Mouse (Mus musculus): ENCODE results near the gene Naa80. TPM values are rescaled to one million over a fixed set of nuclear protein-coding genes. Genes with fewer than 3 reads are reported as not detected.
A peak's percentile ranks its signal among the peaks of the same experiment; 100 is the strongest.

The Naa80 gene
- total RNA-seq (2014; fragmentation: Nextera tagmentation) (46.2 and 49.0 TPM in 2 replicates), total RNA-seq (2017) (15.8 and 25.8 TPM in 2 replicates)

DNA sequence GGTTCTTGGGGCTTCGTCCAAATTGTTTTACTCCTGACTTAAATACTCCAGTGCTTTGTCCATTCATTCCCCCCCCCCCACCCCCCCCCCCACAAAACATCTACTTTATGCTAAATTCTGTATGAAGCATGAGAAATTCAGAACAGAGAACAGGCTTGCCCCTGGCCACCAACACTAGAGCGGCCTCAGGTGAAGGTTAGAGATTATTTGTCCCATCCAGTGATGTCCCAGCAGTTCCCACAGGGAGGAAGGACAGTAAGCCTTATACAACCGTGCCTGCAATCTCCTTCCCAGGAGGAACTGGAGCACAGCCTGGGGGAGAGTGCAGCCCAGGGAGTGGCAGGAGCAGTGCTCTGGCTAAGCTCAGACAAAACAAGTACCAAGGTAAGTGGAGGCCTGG is at the start of gene Naa80:
TSS of gene Naa80 (plus strand) at position 301 of the 400 bp plus-strand sequence.
- no peak for ATAC-seq (replicated peaks; ENCODE audit: low FRiP score, low TSS enrichment, poor library complexity, severe bottlenecking)

DNA sequence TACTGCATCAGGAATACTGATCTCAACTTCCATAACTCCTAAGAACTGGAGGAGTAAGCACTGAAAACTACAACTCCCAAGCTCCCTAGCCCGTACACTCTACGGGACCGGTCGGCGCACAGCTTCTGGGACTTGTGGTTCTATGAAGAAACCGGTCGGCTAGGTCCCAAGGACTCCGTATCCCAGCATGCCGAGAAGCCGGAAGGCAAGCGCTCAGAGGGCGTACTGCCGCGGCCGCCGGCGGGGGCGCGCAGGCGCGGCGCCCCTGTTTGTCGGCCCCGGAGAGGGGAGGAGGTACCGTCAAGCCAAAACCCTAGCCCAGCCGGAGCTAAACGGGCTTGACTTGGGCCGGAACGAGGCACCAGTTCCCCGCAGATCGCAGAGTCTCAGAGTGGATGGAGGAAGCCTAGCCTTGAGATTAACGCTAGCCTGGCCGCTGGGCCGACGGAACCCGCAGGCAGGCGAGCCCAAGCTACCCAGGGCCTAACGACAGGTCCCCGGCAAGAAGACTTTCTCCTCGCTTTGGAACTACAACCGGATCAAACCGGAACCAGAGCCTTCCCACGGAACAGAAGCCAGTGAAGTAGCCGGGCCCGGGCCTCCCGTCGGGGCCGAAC is 44.8 kb upstream of the Naa80 start, which contains the start of gene Tmem115:
TSS of gene Tmem115 (plus strand) at position 155 of the 617 bp plus-strand sequence.
- ATAC-seq (replicated peaks; ENCODE audit: low FRiP score, low TSS enrichment, poor library complexity, severe bottlenecking) = peak; percentile 92

DNA sequence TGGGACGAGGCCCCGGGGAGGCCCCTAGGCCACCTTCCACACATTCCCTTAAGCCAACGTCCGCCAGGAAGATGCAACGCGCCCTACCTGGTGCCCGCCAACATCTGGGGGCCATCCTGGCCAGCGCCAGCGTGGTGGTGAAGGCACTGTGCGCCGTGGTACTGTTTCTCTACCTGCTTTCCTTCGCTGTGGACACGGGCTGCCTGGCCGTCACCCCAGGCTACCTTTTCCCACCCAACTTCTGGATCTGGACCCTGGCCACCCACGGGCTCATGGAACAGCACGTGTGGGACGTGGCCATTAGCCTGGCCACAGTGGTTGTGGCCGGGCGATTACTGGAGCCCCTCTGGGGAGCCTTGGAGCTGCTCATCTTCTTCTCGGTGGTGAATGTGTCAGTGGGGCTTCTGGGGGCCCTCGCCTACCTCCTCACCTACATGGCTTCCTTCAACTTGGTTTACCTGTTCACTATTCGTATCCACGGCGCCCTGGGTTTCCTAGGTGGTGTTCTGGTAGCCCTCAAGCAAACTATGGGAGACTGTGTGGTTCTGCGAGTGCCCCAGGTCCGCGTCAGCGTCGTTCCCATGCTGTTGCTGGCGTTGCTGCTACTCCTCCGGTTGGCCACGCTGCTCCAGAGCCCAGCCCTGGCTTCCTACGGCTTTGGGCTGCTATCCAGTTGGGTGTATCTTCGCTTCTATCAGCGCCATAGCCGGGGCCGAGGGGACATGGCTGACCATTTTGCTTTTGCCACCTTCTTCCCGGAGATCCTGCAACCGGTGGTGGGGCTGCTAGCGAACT is 44.1 kb upstream of the Naa80 start:
- peak; percentile 55 for ATAC-seq (replicated peaks; ENCODE audit: low FRiP score, low TSS enrichment, poor library complexity, severe bottlenecking)

DNA sequence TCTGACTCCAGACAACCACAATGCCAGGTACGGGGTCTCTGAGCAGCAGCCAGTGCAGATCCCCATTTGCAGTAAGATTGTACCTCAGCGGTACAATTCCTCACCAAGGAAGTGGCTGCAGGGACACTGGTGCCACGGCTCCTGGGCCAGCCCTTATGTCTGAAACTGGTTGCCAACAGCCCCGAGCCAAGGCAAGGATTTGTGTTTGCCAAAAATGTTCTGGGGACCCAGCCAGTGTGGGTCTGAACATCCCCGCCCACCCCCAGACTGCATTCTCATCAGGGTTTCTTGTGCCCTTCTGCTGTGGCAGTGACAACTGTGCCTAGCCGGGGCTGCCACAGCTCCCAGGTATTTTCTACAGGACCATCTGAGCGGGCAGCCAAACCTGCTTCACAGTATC is 40.5 kb upstream of the Naa80 start:
- ATAC-seq (replicated peaks; ENCODE audit: low FRiP score, low TSS enrichment, poor library complexity, severe bottlenecking) = no peak

DNA sequence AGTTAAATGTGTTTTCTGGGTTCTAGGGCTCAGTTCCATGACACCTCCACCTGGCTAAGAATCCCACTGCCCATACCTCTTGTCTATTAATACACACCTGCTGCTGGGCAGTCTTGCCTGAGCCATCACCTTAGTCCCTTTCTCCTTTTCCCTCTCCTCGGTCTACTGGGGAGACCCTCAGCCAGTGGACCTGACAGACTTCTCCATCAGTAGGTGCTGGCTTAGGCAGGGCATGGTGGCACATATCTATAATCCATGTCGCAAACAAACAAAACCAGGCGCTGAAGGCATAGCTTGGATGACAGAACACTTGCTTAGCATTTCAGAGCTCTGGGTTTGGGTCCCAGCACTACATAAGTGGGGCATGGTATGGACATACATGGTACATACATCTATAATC is 40.0 kb upstream of the Naa80 start:
- ATAC-seq (replicated peaks; ENCODE audit: low FRiP score, low TSS enrichment, poor library complexity, severe bottlenecking) = no peak

DNA sequence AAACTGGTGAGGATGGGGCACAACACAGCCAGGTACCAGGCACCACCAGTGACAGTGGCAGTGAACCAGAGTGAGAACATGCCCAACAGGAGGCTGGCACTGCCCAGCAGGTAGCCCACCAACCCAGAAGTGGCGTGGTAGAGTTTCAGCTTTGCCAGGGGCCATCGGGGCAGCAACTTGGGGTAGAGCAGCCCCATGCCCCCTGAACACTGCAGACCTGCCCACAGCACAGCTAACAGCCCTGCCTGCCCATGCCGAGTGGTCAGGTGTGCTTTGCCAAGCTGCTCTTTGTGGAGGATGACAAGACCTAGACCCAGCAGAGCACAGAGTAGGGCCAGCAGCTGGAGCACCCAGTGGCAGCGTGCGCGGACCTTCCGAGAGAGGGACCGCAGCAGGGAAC is 38.7 kb upstream of the Naa80 start:
- ATAC-seq (replicated peaks; ENCODE audit: low FRiP score, low TSS enrichment, poor library complexity, severe bottlenecking) = no peak

DNA sequence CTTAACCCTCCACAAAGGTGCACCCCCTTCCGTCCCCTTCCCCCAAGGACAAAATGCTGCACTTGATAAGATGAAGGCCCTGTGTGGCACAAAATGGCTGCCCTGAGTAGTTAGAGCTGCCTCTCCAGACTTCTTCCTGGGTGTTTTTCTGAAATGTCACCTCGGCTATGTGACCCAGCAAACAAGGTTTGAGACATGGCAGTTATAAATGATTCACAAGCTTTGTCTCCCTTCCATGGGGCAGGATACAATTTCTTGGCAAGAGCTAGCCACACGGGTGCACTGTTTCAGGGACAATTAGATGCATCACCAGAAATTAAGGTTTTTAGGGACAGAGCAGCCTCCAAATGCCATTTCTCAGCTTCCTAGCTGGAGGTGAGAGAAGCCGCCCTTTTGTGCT is 38.3 kb upstream of the Naa80 start:
- ATAC-seq (replicated peaks; ENCODE audit: low FRiP score, low TSS enrichment, poor library complexity, severe bottlenecking) = no peak

DNA sequence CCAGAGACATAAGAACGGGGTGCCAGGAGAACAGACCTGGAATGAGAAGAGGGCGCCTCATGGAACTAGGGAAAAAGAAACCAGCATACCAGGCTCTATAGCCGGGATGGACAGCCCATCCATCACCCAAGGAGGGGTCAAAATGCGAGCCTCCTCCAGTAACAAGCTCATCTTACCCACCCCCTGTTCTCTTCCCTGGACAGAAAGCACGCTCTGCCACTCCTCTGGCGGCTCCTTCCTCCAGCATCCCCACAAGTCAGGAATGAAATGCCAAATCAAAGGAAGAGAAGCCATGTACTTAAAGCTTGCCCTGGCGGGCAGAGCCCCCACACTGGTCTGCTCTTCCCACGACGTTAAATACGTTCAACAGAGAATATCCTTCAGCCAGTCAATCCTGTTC is 37.7 kb upstream of the Naa80 start:
- no peak for ATAC-seq (replicated peaks; ENCODE audit: low FRiP score, low TSS enrichment, poor library complexity, severe bottlenecking)

DNA sequence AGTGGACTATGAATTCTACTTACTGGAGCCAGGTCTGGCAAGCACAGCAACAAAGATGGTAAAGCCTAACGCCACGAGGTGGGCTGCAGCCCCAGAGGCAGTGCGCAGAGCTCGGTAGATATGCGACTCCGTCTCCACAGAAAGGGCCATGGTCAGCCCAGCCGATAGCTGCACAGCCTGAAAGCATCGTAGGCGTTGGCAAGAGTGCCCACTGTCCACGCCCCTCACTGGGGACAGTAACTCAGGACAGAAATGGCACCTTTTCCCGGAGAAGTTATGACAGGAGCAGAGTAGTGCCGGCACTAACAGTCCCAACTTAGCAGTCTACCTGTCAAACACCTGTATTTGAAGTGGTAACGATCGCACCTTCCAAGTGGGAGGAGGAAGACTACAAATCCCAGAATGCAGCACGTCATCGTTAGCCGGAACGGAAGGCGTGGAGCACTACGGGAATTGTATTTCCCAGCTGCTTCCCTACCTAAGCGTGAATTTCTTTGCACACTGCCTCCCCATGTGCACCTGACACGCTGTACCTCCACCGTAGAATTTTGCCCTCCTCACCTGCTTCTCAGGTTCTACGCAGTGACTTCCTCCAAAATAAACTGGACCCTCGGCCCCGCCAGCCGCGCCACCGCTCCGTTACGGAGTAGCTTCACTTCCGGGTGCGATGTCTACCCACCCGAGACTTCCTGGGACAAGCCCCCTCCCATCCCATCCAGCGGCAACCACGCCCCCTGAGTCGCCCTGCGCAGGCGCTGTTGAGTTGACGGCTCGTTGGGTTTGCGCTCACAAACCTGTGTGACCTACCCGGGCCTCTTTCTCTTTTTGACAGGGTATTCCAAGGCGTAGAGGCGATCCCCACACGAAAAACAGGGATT is 37.0 kb upstream of the Naa80 start, which contains the start of the genes Cyb561d2 and Nprl2:
TSS of gene Cyb561d2 (minus strand) at position 720 of the 878 bp plus-strand sequence.
TSS of gene Nprl2 (plus strand) at position 753 of the 878 bp plus-strand sequence.
- ATAC-seq (replicated peaks; ENCODE audit: low FRiP score, low TSS enrichment, poor library complexity, severe bottlenecking) = peak; percentile 77

DNA sequence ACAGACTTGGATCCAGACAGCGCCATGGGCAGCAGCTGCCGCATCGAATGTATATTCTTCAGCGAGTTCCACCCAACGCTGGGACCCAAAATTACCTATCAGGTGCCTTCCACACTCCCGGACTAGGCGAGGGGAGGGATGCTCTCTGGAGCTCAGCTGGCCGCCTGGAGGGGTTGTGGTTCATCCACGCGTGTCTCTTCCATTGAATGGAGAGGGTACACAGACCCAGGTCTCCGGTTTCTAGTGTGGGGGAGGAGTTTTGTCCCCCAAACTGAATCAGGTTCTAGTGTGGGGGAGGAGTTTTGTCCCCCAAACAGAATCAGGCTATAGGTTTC is 36.4 kb upstream of the Naa80 start:
- peak; percentile 6; the same call in 1 of the 2 replicates for ATAC-seq (replicated peaks; ENCODE audit: low FRiP score, low TSS enrichment, poor library complexity, severe bottlenecking)

DNA sequence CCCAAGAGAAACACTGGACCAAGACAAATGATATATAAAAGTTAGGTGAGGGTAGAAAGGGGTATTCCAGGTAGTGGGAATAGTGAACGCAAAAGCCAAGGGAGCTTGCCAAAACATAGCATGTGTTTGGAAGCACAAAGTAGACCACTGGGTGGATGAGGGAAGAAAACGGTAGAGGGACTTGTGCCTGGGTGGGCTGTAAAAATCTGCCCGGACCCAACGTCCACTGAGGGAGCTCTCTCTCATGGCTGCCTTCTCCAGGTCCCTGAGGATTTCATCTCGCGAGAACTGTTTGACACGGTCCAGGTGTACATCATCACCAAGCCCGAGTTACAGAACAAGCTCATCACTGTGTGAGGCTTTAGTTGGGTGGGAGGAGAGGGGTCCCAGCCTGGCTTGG is 36.0 kb upstream of the Naa80 start:
- no peak for ATAC-seq (replicated peaks; ENCODE audit: low FRiP score, low TSS enrichment, poor library complexity, severe bottlenecking)

DNA sequence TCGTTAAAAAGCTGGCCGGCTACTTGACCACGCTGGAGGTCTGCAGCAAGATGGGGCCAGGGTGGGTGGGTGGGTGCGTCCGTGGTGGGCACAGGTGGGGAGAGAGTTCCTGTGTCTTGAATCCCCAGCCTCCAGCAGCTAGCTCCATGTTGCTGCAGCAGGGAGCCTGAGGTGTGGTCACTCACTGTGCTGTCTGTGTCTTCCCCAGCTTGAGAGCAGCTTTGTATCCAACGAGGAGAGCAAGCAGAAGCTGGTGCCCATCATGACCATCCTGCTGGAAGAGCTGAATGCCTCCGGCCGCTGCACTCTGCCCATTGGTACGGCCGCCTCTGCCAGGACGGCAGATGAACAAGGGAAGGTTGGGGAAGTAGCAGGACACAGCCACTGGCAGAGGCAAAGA is 35.4 kb upstream of the Naa80 start:
- no peak for ATAC-seq (replicated peaks; ENCODE audit: low FRiP score, low TSS enrichment, poor library complexity, severe bottlenecking)

DNA sequence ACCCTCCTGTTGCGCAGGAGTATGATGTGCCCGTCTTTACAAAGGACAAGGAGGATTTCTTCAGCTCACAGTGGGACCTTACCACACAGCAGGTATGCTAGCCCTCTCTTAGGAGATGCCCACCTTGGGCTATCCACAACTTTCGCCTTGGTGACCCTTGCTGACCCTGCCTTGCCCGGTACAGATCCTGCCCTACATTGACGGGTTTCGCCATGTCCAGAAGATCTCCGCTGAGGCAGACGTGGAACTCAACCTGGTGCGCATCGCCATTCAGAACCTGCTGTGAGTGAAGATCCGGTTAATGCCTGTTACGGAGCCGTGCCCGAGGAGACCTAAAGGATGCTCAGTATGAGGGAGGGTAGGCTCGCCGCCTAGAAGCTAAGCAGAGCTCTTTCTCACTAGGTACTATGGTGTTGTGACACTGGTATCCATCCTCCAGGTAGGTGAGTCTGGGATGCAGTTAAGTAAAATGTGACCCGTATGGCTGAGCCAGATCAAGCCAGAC is 34.4 kb upstream of the Naa80 start:
- no peak for ATAC-seq (replicated peaks; ENCODE audit: low FRiP score, low TSS enrichment, poor library complexity, severe bottlenecking)

DNA sequence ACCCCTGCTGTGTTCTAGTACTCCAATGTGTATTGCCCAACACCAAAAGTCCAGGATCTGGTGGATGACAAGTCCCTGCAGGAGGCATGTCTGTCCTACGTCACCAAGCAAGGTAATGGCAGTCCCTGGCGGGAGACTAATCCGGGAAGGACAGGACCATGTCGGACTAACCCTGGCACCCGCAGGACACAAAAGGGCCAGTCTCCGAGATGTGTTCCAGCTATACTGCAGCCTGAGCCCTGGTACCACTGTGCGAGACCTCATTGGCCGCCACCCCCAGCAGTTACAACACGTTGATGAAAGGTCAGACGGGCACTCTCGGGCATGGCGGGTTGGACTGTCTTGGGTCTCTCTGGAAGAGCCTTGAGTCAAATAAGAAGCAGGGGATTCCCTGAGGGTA is 34.0 kb upstream of the Naa80 start:
- ATAC-seq (replicated peaks; ENCODE audit: low FRiP score, low TSS enrichment, poor library complexity, severe bottlenecking) = no peak

DNA sequence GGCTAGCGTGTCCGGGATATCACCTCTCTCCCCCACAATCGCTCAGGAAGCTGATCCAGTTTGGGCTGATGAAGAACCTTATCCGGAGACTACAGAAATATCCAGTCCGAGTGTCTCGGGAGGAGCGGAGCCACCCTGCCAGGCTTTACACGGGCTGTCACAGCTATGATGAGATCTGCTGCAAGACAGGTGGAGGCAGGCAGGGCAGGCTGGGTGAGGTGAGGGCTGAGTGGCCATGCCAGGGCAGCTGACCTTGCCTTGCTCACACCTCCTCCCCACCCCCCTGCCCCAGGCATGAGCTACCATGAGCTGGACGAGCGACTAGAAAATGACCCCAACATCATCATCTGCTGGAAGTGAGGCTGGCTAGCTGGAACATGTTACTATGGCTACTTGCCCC is 33.5 kb upstream of the Naa80 start:
- ATAC-seq (replicated peaks; ENCODE audit: low FRiP score, low TSS enrichment, poor library complexity, severe bottlenecking) = no peak

DNA sequence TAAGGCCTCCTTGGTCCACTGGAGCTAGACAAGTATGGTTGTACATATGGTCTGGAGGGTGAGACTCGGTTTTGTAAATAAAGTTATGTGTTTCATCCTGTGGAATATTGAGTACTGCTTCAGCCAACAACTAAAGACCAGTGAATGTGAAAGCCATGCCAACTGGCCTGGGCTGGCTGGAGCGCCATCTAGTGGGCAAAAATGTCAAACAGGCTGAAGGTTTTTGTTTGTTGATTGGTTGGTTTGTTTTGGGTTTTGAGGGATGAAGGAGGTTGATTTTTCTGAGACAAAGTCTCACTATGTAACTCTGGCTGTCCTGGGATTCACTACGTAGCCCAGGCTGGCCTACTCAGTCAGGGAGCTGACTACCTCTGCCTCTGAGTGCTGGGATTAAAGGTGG is 33.1 kb upstream of the Naa80 start:
- ATAC-seq (replicated peaks; ENCODE audit: low FRiP score, low TSS enrichment, poor library complexity, severe bottlenecking) = no peak

DNA sequence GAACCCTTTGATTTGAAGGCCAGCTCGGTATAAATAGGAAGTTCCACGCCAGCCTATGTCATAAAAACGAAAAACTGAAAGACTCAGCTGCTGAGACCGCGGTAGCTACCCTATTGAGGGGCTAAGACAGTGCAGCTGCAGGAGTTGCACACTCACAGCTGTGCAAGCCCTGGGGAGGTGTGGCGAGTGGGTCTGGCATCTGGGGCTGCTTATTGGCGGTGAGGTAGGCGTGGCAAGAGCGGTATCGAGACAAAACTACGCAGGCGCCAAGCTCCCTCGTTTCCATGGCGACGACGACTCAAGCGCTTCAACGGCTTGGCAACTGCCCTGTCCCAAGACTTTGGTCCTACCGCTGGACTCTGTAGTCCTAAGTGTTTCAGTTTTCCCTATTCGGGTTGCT is 31.7 kb upstream of the Naa80 start, which contains the start of gene Zmynd10:
TSS of gene Zmynd10 (plus strand) at position 273 of the 400 bp plus-strand sequence.
- ATAC-seq (replicated peaks; ENCODE audit: low FRiP score, low TSS enrichment, poor library complexity, severe bottlenecking) = peak; percentile 65

DNA sequence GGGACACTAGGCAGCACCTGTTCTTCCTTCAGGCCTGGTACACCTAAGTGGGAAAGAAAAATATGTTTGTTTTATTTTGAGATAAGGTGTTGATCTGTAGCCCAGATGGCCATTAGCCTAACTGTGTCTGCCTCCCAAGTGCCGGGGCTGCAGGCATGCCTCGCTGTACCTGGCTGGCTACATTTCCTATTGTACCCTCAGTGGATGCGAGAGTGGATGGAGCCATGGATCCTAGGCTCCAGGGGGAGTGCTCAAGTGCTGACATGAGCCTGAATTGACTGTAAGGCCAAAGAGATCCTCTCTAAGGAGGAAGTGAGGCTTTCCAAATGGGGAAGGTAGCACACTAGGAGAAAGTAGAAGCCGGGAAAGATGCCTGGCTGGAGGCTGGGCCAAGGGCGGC is 30.7 kb upstream of the Naa80 start:
- ATAC-seq (replicated peaks; ENCODE audit: low FRiP score, low TSS enrichment, poor library complexity, severe bottlenecking) = no peak

DNA sequence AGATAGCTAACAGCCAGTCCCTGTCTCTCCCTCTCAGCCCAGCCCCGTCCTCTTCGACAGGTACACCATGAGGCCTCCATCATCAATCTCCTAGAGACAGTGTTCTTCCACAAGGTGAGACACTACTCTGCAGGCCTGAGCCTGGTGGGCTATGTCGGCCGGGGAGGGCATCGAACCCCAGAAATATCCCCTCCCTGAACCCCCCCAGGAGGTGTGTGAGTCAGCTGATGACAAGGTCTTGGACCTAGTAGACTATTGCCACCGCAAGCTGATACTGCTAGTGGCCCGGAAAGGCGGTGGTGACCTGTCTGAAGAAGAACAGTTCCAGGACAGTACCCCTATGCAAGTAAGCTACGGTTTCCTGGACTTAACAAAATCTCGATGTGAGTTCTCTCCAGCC is 29.9 kb upstream of the Naa80 start:
- no peak for ATAC-seq (replicated peaks; ENCODE audit: low FRiP score, low TSS enrichment, poor library complexity, severe bottlenecking)
